Mouse (Mus musculus) embryonic facial prominence, embryonic 15.5 days (tissue): Measurements from ENCODE around the gene Tmem253. TPM values are rescaled to one million over a fixed set of nuclear protein-coding genes. Genes with fewer than 3 reads are reported as not detected.

Experiments
- ATAC-seq: fragments of 200-750 bp; cut with Nextera tagmentation; 2 replicates; pipeline ENCODE4 v1.8.0; 2017; ENCODE audit warnings: low read depth, moderate TSS enrichment; ENCODE audit not compliant: insufficient number of reproducible peaks, low FRiP score, low TSS enrichment
- H3K27ac ChIP-seq: fragments of 300-500 bp; sonication (generic); replicated peaks from 2 replicates; pipeline ENCODE4 v1.5.1; 2015; ENCODE audit warnings: mild to moderate bottlenecking, inconsistent platforms
- H3K27me3 ChIP-seq: fragments of 300-500 bp; sonication (generic); 2 replicates; pipeline ENCODE4 v1.6.1; 2015; ENCODE audit warnings: inconsistent platforms
- H3K36me3 ChIP-seq: fragments of 300-500 bp; sonication (generic); 2 replicates; pipeline ENCODE4 v1.6.1; 2015; ENCODE audit warnings: mild to moderate bottlenecking, inconsistent platforms
- H3K4me1 ChIP-seq: fragments of 300-500 bp; sonication (generic); 2 replicates; pipeline ENCODE4 v1.6.1; 2015; ENCODE audit warnings: inconsistent platforms
- H3K4me2 ChIP-seq: fragments of 300-500 bp; sonication (generic); replicated peaks from 2 replicates; pipeline ENCODE4 v1.6.1; 2015; ENCODE audit warnings: mild to moderate bottlenecking, inconsistent platforms
- H3K4me3 ChIP-seq: fragments of 300-500 bp; sonication (generic); replicated peaks from 2 replicates; pipeline ENCODE4 v1.5.1; 2015; ENCODE audit warnings: mild to moderate bottlenecking, inconsistent platforms
- H3K9ac ChIP-seq: fragments of 300-500 bp; sonication (generic); 2 replicates; pipeline ENCODE4 v1.6.1; 2015; ENCODE audit warnings: inconsistent platforms
- H3K9me3 ChIP-seq: fragments of 300-500 bp; sonication (generic); replicated peaks from 2 replicates; pipeline ENCODE4 v1.6.1; 2016; ENCODE audit warnings: inconsistent platforms
- WGBS: fragments of 180-500 bp; shearing (Covaris S2); methylation state at CpG from one replicate; pipeline ENCODE4 v1.1.7; 2015; 5-methylcytosine and 5-hydroxymethylcytosine counted together
- polyA plus RNA-seq: library from polyadenylated mRNA; unstranded; fragments of >200 nt; fragmentation: Nextera tagmentation; extraction: Ambion mirVana; gene quantifications from 2 replicates; pipeline ENCODE4 v1.2.1, GENCODE M21; 2015

The Tmem253 gene
- polyA plus RNA-seq, 1 experiment from 2014 or later = 0.60 TPM

GRCm38 (mm10) chr14:51989461-51989970, 25.9 kb upstream of the Tmem253 start:
- no peaks in the 10 kb centered on the region for H3K27me3 ChIP-seq
- no peak for ATAC-seq
- peaks cover 26% of the 10 kb centered on the region for H3K4me1 ChIP-seq
- no peak overlapping the region for H3K9ac ChIP-seq
- H3K9me3 ChIP-seq = no peaks in the 10 kb centered on the region
- no peak overlapping the region for H3K4me2 ChIP-seq
- H3K4me3 ChIP-seq = no peak overlapping the region
- H3K27ac ChIP-seq = no peak overlapping the region
- peaks cover 70% of the 10 kb centered on the region for H3K36me3 ChIP-seq
- 57% methylated on average over 12 of the region's 12 CpGs for WGBS

- H3K4me2 ChIP-seq = no peak overlapping the region
- no peak overlapping the region for H3K9ac ChIP-seq
- peaks cover 92% of the 10 kb centered on the region for H3K36me3 ChIP-seq
- no peak for ATAC-seq
- peaks cover under 1% of the 10 kb centered on the region; the same call in 1 of the 2 replicates for H3K4me1 ChIP-seq
- WGBS = 94% methylated on average over 4 of the region's 4 CpGs
- H3K9me3 ChIP-seq = no peaks in the 10 kb centered on the region
- no peak overlapping the region for H3K27ac ChIP-seq
- H3K27me3 ChIP-seq = no peaks in the 10 kb centered on the region
- no peak overlapping the region for H3K4me3 ChIP-seq
Measured at GRCm38 (mm10) chr14:51994453-51994852, 21.0 kb upstream of the Tmem253 start.

GRCm38 (mm10) chr14:51995219-51995871, 20.1 kb upstream of the Tmem253 start:
- Histone ChIP-seq H3K27me3 (no peaks in the 10 kb centered on the region), H3K4me3 (no peak overlapping the region), H3K27ac (no peak overlapping the region), H3K9me3 (no peaks in the 10 kb centered on the region), H3K36me3 (peaks cover 92% of the 10 kb centered on the region), H3K9ac (no peak overlapping the region), H3K4me2 (no peak overlapping the region), H3K4me1 (no peaks in the 10 kb centered on the region)
- ATAC-seq = no peak
- WGBS = 71% methylated on average over 12 of the region's 12 CpGs

- ATAC-seq = no peak
- Histone ChIP-seq H3K9ac (no peak overlapping the region), H3K4me1 (no peaks in the 10 kb centered on the region)
Measured at GRCm38 (mm10) chr14:51996231-51996841, 19.1 kb upstream of the Tmem253 start.

GRCm38 (mm10) chr14:51996866-51997265, 18.6 kb upstream of the Tmem253 start:
- Histone ChIP-seq H3K4me2 (no peak overlapping the region), H3K36me3 (peaks cover 88% of the 10 kb centered on the region), H3K9ac (no peak overlapping the region), H3K4me3 (no peak overlapping the region), H3K9me3 (no peaks in the 10 kb centered on the region), H3K4me1 (no peaks in the 10 kb centered on the region), H3K27me3 (no peaks in the 10 kb centered on the region), H3K27ac (no peak overlapping the region)
- WGBS = 66% methylated on average over 17 of the region's 17 CpGs
- ATAC-seq = 0 out of 2 replicates have a peak, but pooled peaks have one; percentile 32

More at GRCm38 (mm10) chr14:51996231-51996841, 19.1 kb upstream of the Tmem253 start:
- 81% methylated on average over 13 of the region's 13 CpGs for WGBS
- no peaks in the 10 kb centered on the region for H3K27me3 ChIP-seq
- no peak overlapping the region for H3K27ac ChIP-seq
- H3K36me3 ChIP-seq = peaks cover 92% of the 10 kb centered on the region
- no peak overlapping the region for H3K4me2 ChIP-seq
- H3K9me3 ChIP-seq = no peaks in the 10 kb centered on the region
- H3K4me3 ChIP-seq = no peak overlapping the region

GRCm38 (mm10) chr14:51997483-51997882, 18.0 kb upstream of the Tmem253 start:
- no peak overlapping the region for H3K4me2 ChIP-seq
- no peak overlapping the region for H3K27ac ChIP-seq
- WGBS = 93% methylated on average over 14 of the region's 14 CpGs
- H3K27me3 ChIP-seq = no peaks in the 10 kb centered on the region
- no peaks in the 10 kb centered on the region for H3K9me3 ChIP-seq
- no peak overlapping the region for H3K4me3 ChIP-seq
- H3K4me1 ChIP-seq = no peaks in the 10 kb centered on the region
- peaks cover 88% of the 10 kb centered on the region for H3K36me3 ChIP-seq
- no peak for ATAC-seq
- H3K9ac ChIP-seq = no peak overlapping the region

GRCm38 (mm10) chr14:52003981-52004495, 11.4 kb upstream of the Tmem253 start:
- H3K9me3 ChIP-seq = no peaks in the 10 kb centered on the region
- H3K4me1 ChIP-seq = peaks cover 10% of the 10 kb centered on the region
- ATAC-seq = no peak
- H3K4me2 ChIP-seq = no peak overlapping the region
- no peaks in the 10 kb centered on the region for H3K27me3 ChIP-seq
- no peak overlapping the region for H3K4me3 ChIP-seq
- H3K27ac ChIP-seq = no peak overlapping the region
- WGBS = 46% methylated on average over 16 of the region's 16 CpGs
- H3K9ac ChIP-seq = no peak overlapping the region
- peaks cover 86% of the 10 kb centered on the region for H3K36me3 ChIP-seq

GRCm38 (mm10) chr14:52005141-52005540, 10.3 kb upstream of the Tmem253 start:
- no peak for ATAC-seq
- 78% methylated on average over 7 of the region's 7 CpGs for WGBS

GRCm38 (mm10) chr14:52005616-52006015, 9.8 kb upstream of the Tmem253 start:
- H3K4me1 ChIP-seq = peaks cover 26% of the 10 kb centered on the region
- peaks cover 71% of the 10 kb centered on the region for H3K36me3 ChIP-seq
- no peaks in the 10 kb centered on the region for H3K9me3 ChIP-seq
- ATAC-seq = no peak
- no peak overlapping the region for H3K4me3 ChIP-seq
- no peak overlapping the region for H3K4me2 ChIP-seq
- H3K27me3 ChIP-seq = no peaks in the 10 kb centered on the region
- WGBS = 75% methylated on average over 6 of the region's 6 CpGs
- H3K27ac ChIP-seq = no peak overlapping the region
- H3K9ac ChIP-seq = no peak overlapping the region

More at GRCm38 (mm10) chr14:52005141-52005540, 10.3 kb upstream of the Tmem253 start:
- no peak overlapping the region for H3K4me2 ChIP-seq
- no peak overlapping the region for H3K4me3 ChIP-seq
- no peak overlapping the region for H3K27ac ChIP-seq
- H3K27me3 ChIP-seq = no peaks in the 10 kb centered on the region
- H3K9ac ChIP-seq = no peak overlapping the region
- peaks cover 21% of the 10 kb centered on the region for H3K4me1 ChIP-seq
- H3K36me3 ChIP-seq = peaks cover 76% of the 10 kb centered on the region
- no peaks in the 10 kb centered on the region for H3K9me3 ChIP-seq

- no peak overlapping the region for H3K4me3 ChIP-seq
- H3K27ac ChIP-seq = no peak overlapping the region
- H3K36me3 ChIP-seq = peaks cover 65% of the 10 kb centered on the region
- no peak overlapping the region for H3K4me2 ChIP-seq
- ATAC-seq = no peak
- no peak overlapping the region for H3K9ac ChIP-seq
- H3K4me1 ChIP-seq = peaks cover 29% of the 10 kb centered on the region
- H3K9me3 ChIP-seq = no peaks in the 10 kb centered on the region
- no peaks in the 10 kb centered on the region for H3K27me3 ChIP-seq
- 70% methylated on average over 8 of the region's 8 CpGs for WGBS
Measured at GRCm38 (mm10) chr14:52006241-52006640, 9.2 kb upstream of the Tmem253 start.

- no peaks in the 10 kb centered on the region for H3K27me3 ChIP-seq
- H3K36me3 ChIP-seq = peaks cover 64% of the 10 kb centered on the region
- ATAC-seq = no peak
- no peaks in the 10 kb centered on the region for H3K9me3 ChIP-seq
- H3K27ac ChIP-seq = no peak overlapping the region
- 92% methylated on average over 23 of the region's 23 CpGs for WGBS
- no peak overlapping the region for H3K9ac ChIP-seq
- H3K4me3 ChIP-seq = no peak overlapping the region
- peaks cover 30% of the 10 kb centered on the region for H3K4me1 ChIP-seq
- H3K4me2 ChIP-seq = no peak overlapping the region
Measured at GRCm38 (mm10) chr14:52006771-52007170, 8.7 kb upstream of the Tmem253 start.
